Mouse (Mus musculus): ENCODE measurements around the gene Tmem233. TPM values are rescaled to one million over a fixed set of nuclear protein-coding genes. Genes with fewer than 3 reads are reported as not detected.

Gene Tmem233
- total RNA-seq, 2 experiments from 2014 or later: not detected

- peak; percentile 53 for ATAC-seq (replicated peaks; ENCODE audit: low FRiP score, poor library complexity, severe bottlenecking)
These were observed 51.9 kb downstream of the Tmem233 start for GRCm38 (mm10) chr5:116031190-116031577.

- ATAC-seq (replicated peaks; ENCODE audit: low FRiP score, poor library complexity, severe bottlenecking): no peak
These were observed 52.4 kb downstream of the Tmem233 start for GRCm38 (mm10) chr5:116030566-116031189.

- ATAC-seq (replicated peaks; ENCODE audit: low FRiP score, poor library complexity, severe bottlenecking): 0 out of 2 replicates have a peak, but pooled peaks have one; percentile 8
These were observed 54.0 kb downstream of the Tmem233 start for GRCm38 (mm10) chr5:116029071-116029470.

GRCm38 (mm10) chr5:116026561-116026960 lies 56.5 kb downstream of the Tmem233 start:
- ATAC-seq (replicated peaks; ENCODE audit: low FRiP score, poor library complexity, severe bottlenecking): peak; percentile 75

GRCm38 (mm10) chr5:116026107-116026506 lies 56.9 kb downstream of the Tmem233 start:
- peak; percentile 46 for ATAC-seq (replicated peaks; ENCODE audit: low FRiP score, poor library complexity, severe bottlenecking)

- ATAC-seq (replicated peaks; ENCODE audit: low FRiP score, poor library complexity, severe bottlenecking): peak; percentile 73
These were observed 58.7 kb downstream of the Tmem233 start, which contains the start of gene Prkab1 for GRCm38 (mm10) chr5:116024327-116024739. Gene Prkab1 (minus strand): TSS chr5:116024508.

GRCm38 (mm10) chr5:116023821-116024284 lies 59.2 kb downstream of the Tmem233 start:
- ATAC-seq (replicated peaks; ENCODE audit: low FRiP score, poor library complexity, severe bottlenecking): no peak

- ATAC-seq (replicated peaks; ENCODE audit: low FRiP score, poor library complexity, severe bottlenecking): no peak
These were observed 59.8 kb downstream of the Tmem233 start for GRCm38 (mm10) chr5:116023251-116023661.

GRCm38 (mm10) chr5:116022658-116023200 lies 60.3 kb downstream of the Tmem233 start:
- no peak for ATAC-seq (replicated peaks; ENCODE audit: low FRiP score, poor library complexity, severe bottlenecking)

- ATAC-seq (replicated peaks; ENCODE audit: low FRiP score, poor library complexity, severe bottlenecking): no peak
These were observed 60.9 kb downstream of the Tmem233 start for GRCm38 (mm10) chr5:116022131-116022530.

GRCm38 (mm10) chr5:116021552-116021951 lies 61.5 kb downstream of the Tmem233 start:
- peak; percentile 55 for ATAC-seq (replicated peaks; ENCODE audit: low FRiP score, poor library complexity, severe bottlenecking)

GRCm38 (mm10) chr5:116019371-116019770 lies 63.7 kb downstream of the Tmem233 start:
- no peak for ATAC-seq (replicated peaks; ENCODE audit: low FRiP score, poor library complexity, severe bottlenecking)

- no peak for ATAC-seq (replicated peaks; ENCODE audit: low FRiP score, poor library complexity, severe bottlenecking)
These were observed 64.3 kb downstream of the Tmem233 start for GRCm38 (mm10) chr5:116018784-116019183.

GRCm38 (mm10) chr5:116018196-116018595 lies 64.8 kb downstream of the Tmem233 start:
- no peak for ATAC-seq (replicated peaks; ENCODE audit: low FRiP score, poor library complexity, severe bottlenecking)

GRCm38 (mm10) chr5:116017391-116017790 lies 65.7 kb downstream of the Tmem233 start:
- no peak for ATAC-seq (replicated peaks; ENCODE audit: low FRiP score, poor library complexity, severe bottlenecking)

GRCm38 (mm10) chr5:116016542-116016941 lies 66.5 kb downstream of the Tmem233 start:
- ATAC-seq (replicated peaks; ENCODE audit: low FRiP score, poor library complexity, severe bottlenecking): no peak

- ATAC-seq (replicated peaks; ENCODE audit: low FRiP score, poor library complexity, severe bottlenecking): no peak
These were observed 68.8 kb downstream of the Tmem233 start for GRCm38 (mm10) chr5:116014237-116014636.

- ATAC-seq (replicated peaks; ENCODE audit: low FRiP score, poor library complexity, severe bottlenecking): no peak
These were observed 69.2 kb downstream of the Tmem233 start for GRCm38 (mm10) chr5:116013821-116014220.

- ATAC-seq (replicated peaks; ENCODE audit: low FRiP score, poor library complexity, severe bottlenecking): no peak
These were observed 70.5 kb downstream of the Tmem233 start for GRCm38 (mm10) chr5:116012503-116012902.

- no peak for ATAC-seq (replicated peaks; ENCODE audit: low FRiP score, poor library complexity, severe bottlenecking)
These were observed 71.3 kb downstream of the Tmem233 start for GRCm38 (mm10) chr5:116011700-116012099.

GRCm38 (mm10) chr5:116009884-116010627 lies 73.0 kb downstream of the Tmem233 start:
- ATAC-seq (replicated peaks; ENCODE audit: low FRiP score, poor library complexity, severe bottlenecking): no peak

All from erythroid progenitor cell, adult 5-6 weeks (primary cell).